Mouse (Mus musculus) neural tube, embryonic 14.5 days (tissue): ENCODE measurements around the gene Gfm2. TPM values are rescaled to one million over a fixed set of nuclear protein-coding genes. Genes with fewer than 3 reads are reported as not detected.

ENCODE experiments used
- ATAC-seq: fragments of 200-750 bp; cut with Nextera tagmentation; 2 replicates; pipeline ENCODE4 v1.8.0; 2017; ENCODE audit warnings: low read depth, mild to moderate bottlenecking, moderate TSS enrichment, moderate library complexity
- H3K27ac ChIP-seq: fragments of 300-500 bp; sonication (generic); 2 replicates; pipeline ENCODE4 v1.5.1; 2014; ENCODE audit warnings: low read depth, mild to moderate bottlenecking, control low read depth, low read length, moderate library complexity, mixed read lengths
- H3K27me3 ChIP-seq: fragments of 300-500 bp; sonication (generic); 2 replicates; pipeline ENCODE4 v1.6.1; 2014; ENCODE audit warnings: low read length; ENCODE audit not compliant: control insufficient read depth, insufficient read depth
- H3K36me3 ChIP-seq: fragments of 300-500 bp; sonication (generic); 2 replicates; pipeline ENCODE4 v1.6.1; 2014; ENCODE audit warnings: low read length, mixed read lengths; ENCODE audit not compliant: control insufficient read depth, insufficient read depth
- H3K4me1 ChIP-seq: fragments of 300-500 bp; sonication (generic); 2 replicates; pipeline ENCODE4 v1.6.1; 2014; ENCODE audit warnings: low read length; ENCODE audit not compliant: control insufficient read depth, insufficient read depth
- H3K4me2 ChIP-seq: fragments of 300-500 bp; sonication (generic); 2 replicates; pipeline ENCODE4 v1.6.1; 2014; ENCODE audit warnings: mild to moderate bottlenecking, low read depth, low read length, control low read depth
- H3K4me3 ChIP-seq: fragments of 300-500 bp; sonication (generic); 2 replicates; pipeline ENCODE4 v1.5.1; 2014; ENCODE audit warnings: low read depth, low read length, control low read depth, mixed read lengths
- H3K9ac ChIP-seq: fragments of 300-500 bp; sonication (generic); replicated peaks from 2 replicates; pipeline ENCODE4 v1.6.1; 2014; ENCODE audit warnings: low read depth, mild to moderate bottlenecking, control low read depth, low read length, mixed read lengths
- H3K9me3 ChIP-seq: fragments of 300-500 bp; sonication (generic); 2 replicates; pipeline ENCODE4 v1.6.1; 2016; ENCODE audit warnings: low read length; ENCODE audit not compliant: control insufficient read depth
- WGBS: fragments of 180-500 bp; shearing (Covaris S2); extraction: QIAGEN DNeasy Blood & Tissue Kit; methylation state at CpG from one replicate; pipeline ENCODE4 v1.1.7; 2014; 5-methylcytosine and 5-hydroxymethylcytosine counted together
- polyA plus RNA-seq: library from polyadenylated mRNA; unstranded; fragments of >200 nt; fragmentation: Nextera tagmentation; extraction: Ambion mirVana; gene quantifications from 2 replicates; pipeline ENCODE4 v1.2.1, GENCODE M21; 2014

Gfm2 gene
- polyA plus RNA-seq, 1 experiment from 2014 or later = 40.5 TPM

- WGBS = 58% methylated on average over 4 of the region's 4 CpGs
- H3K27ac ChIP-seq = no peak overlapping the region
- H3K4me2 ChIP-seq = no peak overlapping the region
- ATAC-seq = no peak; the same call in 1 of the 2 replicates
- H3K9ac ChIP-seq = no peak overlapping the region
- no peaks in the 10 kb centered on the region for H3K36me3 ChIP-seq
- no peaks in the 10 kb centered on the region for H3K27me3 ChIP-seq
- no peaks in the 10 kb centered on the region for H3K9me3 ChIP-seq
- no peak overlapping the region for H3K4me3 ChIP-seq
- no peaks in the 10 kb centered on the region for H3K4me1 ChIP-seq
These were observed 77.8 kb downstream of the Gfm2 start for GRCm38 (mm10) chr13:97215563-97215962.

DNA sequence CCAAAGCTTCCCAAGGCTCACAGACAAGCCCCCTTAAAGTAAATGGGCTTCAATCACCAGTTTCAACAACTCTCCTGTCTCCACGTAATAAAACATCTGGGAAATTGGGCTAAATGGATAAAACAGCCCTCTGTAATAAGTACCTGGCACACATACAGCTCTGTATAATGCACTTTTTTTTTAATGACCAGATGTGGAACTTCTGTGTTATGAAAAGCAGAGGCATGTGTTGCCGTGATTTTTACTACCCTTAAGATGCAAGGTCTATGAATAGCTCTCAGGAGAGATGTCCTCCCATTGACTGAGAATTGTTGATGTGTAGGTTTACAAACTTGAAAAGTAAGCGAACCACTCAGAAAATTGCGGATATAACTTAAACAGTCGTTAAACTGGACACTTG, 78.5 kb downstream of the Gfm2 start:
- Histone ChIP-seq H3K4me1 (no peaks in the 10 kb centered on the region), H3K36me3 (no peaks in the 10 kb centered on the region), H3K27ac (no peak overlapping the region), H3K9me3 (no peaks in the 10 kb centered on the region), H3K4me3 (no peak overlapping the region), H3K9ac (no peak overlapping the region), H3K27me3 (no peaks in the 10 kb centered on the region), H3K4me2 (no peak overlapping the region)
- ATAC-seq = no peak
- 65% methylated on average over 5 of the region's 5 CpGs for WGBS

DNA sequence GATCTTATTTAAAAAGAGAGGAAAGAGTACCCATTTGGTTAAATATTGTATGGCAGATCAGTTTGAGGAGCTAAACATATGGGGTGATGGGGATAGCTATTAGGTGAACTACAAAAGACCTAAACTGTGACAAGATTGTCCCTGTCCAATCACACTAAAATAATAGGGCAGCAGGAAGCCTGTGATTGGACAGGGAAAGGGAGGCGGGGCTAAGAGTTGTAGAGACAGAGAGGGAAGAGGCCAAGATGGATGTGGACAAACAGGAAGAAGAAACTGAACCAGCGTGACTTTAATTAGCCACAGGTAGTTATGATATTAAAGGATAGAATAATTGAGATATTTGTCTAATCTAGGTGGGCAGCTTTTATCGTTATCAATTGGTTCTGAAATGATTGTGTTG, 82.3 kb downstream of the Gfm2 start:
- Histone ChIP-seq H3K36me3 (no peaks in the 10 kb centered on the region), H3K9me3 (no peaks in the 10 kb centered on the region), H3K27me3 (no peaks in the 10 kb centered on the region), H3K4me1 (no peaks in the 10 kb centered on the region), H3K27ac (no peak overlapping the region), H3K4me3 (no peak overlapping the region), H3K9ac (no peak overlapping the region), H3K4me2 (no peak overlapping the region)
- WGBS = 96% methylated on average over 3 of the region's 3 CpGs
- ATAC-seq = no peak

- Histone ChIP-seq H3K27ac (no peak overlapping the region), H3K4me3 (no peak overlapping the region), H3K36me3 (no peaks in the 10 kb centered on the region), H3K27me3 (no peaks in the 10 kb centered on the region), H3K4me1 (no peaks in the 10 kb centered on the region), H3K4me2 (no peak overlapping the region), H3K9me3 (no peaks in the 10 kb centered on the region), H3K9ac (no peak overlapping the region)
- ATAC-seq = no peak
- 75% methylated on average over 8 of the region's 8 CpGs for WGBS
These were observed 86.1 kb downstream of the Gfm2 start for GRCm38 (mm10) chr13:97223856-97224255.

DNA sequence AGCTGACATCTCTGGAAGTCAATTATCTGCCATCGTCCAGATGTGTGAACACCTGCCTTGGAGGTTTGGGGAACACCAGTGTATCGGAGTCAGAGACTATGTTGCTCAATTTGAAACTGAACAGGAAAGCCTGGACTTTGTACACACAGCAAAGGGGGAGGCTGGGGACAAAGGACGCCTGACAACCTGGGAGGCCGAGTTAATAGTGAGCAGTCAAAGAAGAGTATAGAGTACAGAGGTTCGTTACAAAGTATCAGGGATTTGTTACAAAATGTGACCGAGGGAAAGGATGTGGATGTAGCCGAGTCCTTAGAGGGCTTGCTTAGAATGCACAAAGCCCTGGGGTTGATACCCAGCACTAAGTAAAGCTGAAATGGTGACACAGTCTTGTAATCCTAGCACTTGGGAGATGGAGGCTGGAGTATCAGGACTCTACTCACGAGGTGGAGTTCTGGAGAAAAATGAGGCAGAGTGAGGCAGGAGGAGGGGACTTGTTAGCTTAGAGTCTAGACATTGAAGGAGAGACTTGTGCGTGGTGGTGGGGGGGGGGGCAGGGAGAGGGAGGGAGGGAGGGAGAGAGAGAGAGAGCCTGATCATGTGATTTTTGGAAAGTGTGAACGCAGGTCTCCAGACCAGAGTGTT, 86.7 kb downstream of the Gfm2 start:
- Histone ChIP-seq H3K27me3 (no peaks in the 10 kb centered on the region), H3K4me3 (no peak overlapping the region), H3K4me2 (no peak overlapping the region), H3K9me3 (no peaks in the 10 kb centered on the region), H3K9ac (no peak overlapping the region), H3K4me1 (no peaks in the 10 kb centered on the region), H3K36me3 (no peaks in the 10 kb centered on the region), H3K27ac (no peak overlapping the region)
- 85% methylated on average over 10 of the region's 10 CpGs for WGBS
- ATAC-seq = no peak

GRCm38 (mm10) chr13:97225130-97225529, 87.4 kb downstream of the Gfm2 start:
- ATAC-seq = no peak
- no peaks in the 10 kb centered on the region for H3K4me1 ChIP-seq
- H3K36me3 ChIP-seq = no peaks in the 10 kb centered on the region
- WGBS = 81% methylated on average over 17 of the region's 17 CpGs
- no peak overlapping the region for H3K4me2 ChIP-seq
- H3K27me3 ChIP-seq = no peaks in the 10 kb centered on the region
- no peak overlapping the region for H3K4me3 ChIP-seq
- no peak overlapping the region for H3K27ac ChIP-seq
- no peak overlapping the region for H3K9ac ChIP-seq
- no peaks in the 10 kb centered on the region for H3K9me3 ChIP-seq

DNA sequence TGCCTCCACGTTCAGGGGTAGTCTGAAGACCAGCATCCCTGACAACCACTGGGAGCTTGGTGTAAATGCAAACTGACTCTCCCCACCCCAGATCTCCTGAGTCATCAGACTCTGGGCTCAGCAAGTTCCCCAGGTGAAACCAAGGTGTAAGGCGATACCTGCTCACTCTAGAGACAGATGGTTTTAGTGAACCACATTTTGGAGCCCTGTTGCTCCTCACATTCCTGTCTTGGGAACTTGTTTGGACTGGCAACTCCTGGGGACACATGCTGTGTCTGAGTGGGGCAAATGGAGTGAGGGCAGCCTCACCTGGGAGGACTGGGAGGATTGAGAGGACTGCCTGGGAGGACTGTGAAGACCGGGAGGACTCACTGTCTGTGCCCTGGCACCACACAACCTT, 90.1 kb downstream of the Gfm2 start:
- no peaks in the 10 kb centered on the region for H3K4me1 ChIP-seq
- H3K27me3 ChIP-seq = no peaks in the 10 kb centered on the region
- H3K27ac ChIP-seq = no peak overlapping the region
- H3K9me3 ChIP-seq = no peaks in the 10 kb centered on the region
- no peak overlapping the region for H3K4me3 ChIP-seq
- no peaks in the 10 kb centered on the region for H3K36me3 ChIP-seq
- no peak for ATAC-seq
- no peak overlapping the region for H3K4me2 ChIP-seq
- H3K9ac ChIP-seq = no peak overlapping the region
- WGBS = 93% methylated on average over 3 of the region's 3 CpGs

- Histone ChIP-seq H3K4me2 (no peak overlapping the region), H3K4me1 (peaks cover 3% of the 10 kb centered on the region; the same call in 1 of the 2 replicates), H3K27ac (no peak overlapping the region), H3K4me3 (no peak overlapping the region), H3K9me3 (no peaks in the 10 kb centered on the region), H3K9ac (no peak overlapping the region), H3K36me3 (no peaks in the 10 kb centered on the region), H3K27me3 (no peaks in the 10 kb centered on the region)
- no peak for ATAC-seq
- WGBS = 75% methylated on average over 3 of the region's 3 CpGs
These were observed 92.4 kb downstream of the Gfm2 start for GRCm38 (mm10) chr13:97230101-97230500.
